In genomic region chr11:43011941-43012340, GRCm38 (mm10) we compare ENCODE assay signal across 26 mouse cellular contexts. TPM values are rescaled to one million over a fixed set of nuclear protein-coding genes. Genes with fewer than 3 reads are reported as not detected.
DNase-seq lines count a peak whose midpoint lies in the region; ATAC-seq and TF ChIP-seq lines count a peak whose summit lies in the region.
"Had no signal": no experiment of that assay in that cellular context is flagged by ENCODE, and none has a peak within 500 bp of the region (broad histone marks: within the 10 kb centered on the region; RNA-seq: fewer than 3 reads in every experiment).

No protein-coding gene starts in this region.

- no peaks in the 10 kb centered on the region for H3K4me1 ChIP-seq in hindbrain, embryonic 10.5 days (replicated peaks)
- H3K4me1 ChIP-seq in hindbrain, embryonic 11.5 days (replicated peaks; ENCODE audit: control insufficient read depth, insufficient read depth, low read length) = no peaks in the 10 kb centered on the region
- no peaks in the 10 kb centered on the region for H3K4me1 ChIP-seq in neural tube, embryonic 11.5 days (ENCODE audit: control insufficient read depth, insufficient read depth, low read length)
- no peaks in the 10 kb centered on the region for H3K4me1 ChIP-seq in hindbrain, embryonic 12.5 days
- H3K4me1 ChIP-seq in midbrain, postnatal 0 days (ENCODE audit: insufficient read depth, low read length) = no peaks in the 10 kb centered on the region
- H3K4me1 ChIP-seq: embryonic facial prominence, embryonic 12.5 days; kidney, embryonic 15.5 days; megakaryocyte, embryonic 14.5 days had no signal

- H3K27ac ChIP-seq in hindbrain, embryonic 10.5 days = 0 out of 2 replicates have a peak overlapping the region, but pooled peaks have one; percentile 35
- no peak overlapping the region for H3K27ac ChIP-seq in hindbrain, embryonic 11.5 days (ENCODE audit: low read depth, low read length)
- H3K27ac ChIP-seq in neural tube, embryonic 11.5 days (ENCODE audit: low read depth, low read length) = no peak overlapping the region
- H3K27ac ChIP-seq in hindbrain, embryonic 12.5 days = 0 out of 2 replicates have a peak overlapping the region, but pooled peaks have one; percentile 30
- 0 out of 2 replicates have a peak overlapping the region, but pooled peaks have one; percentile 32 for H3K27ac ChIP-seq in midbrain, postnatal 0 days (ENCODE audit: low read depth, low read length)
- H3K27ac ChIP-seq: embryonic facial prominence, embryonic 12.5 days; kidney, embryonic 15.5 days had no signal

- H3K9me3 ChIP-seq in hindbrain, embryonic 10.5 days = no peaks in the 10 kb centered on the region
- H3K9me3 ChIP-seq in hindbrain, embryonic 11.5 days (ENCODE audit: control insufficient read depth, low read length) = no peaks in the 10 kb centered on the region
- no peaks in the 10 kb centered on the region for H3K9me3 ChIP-seq in neural tube, embryonic 11.5 days (ENCODE audit: control insufficient read depth, low read length)
- H3K9me3 ChIP-seq in hindbrain, embryonic 12.5 days (replicated peaks) = no peaks in the 10 kb centered on the region
- H3K9me3 ChIP-seq in midbrain, postnatal 0 days (ENCODE audit: low read length) = no peaks in the 10 kb centered on the region
- H3K9me3 ChIP-seq: embryonic facial prominence, embryonic 12.5 days; kidney, embryonic 15.5 days had no signal

- no peaks in the 10 kb centered on the region for H3K27me3 ChIP-seq in hindbrain, embryonic 10.5 days (ENCODE audit: insufficient read depth, poor library complexity, severe bottlenecking)
- no peaks in the 10 kb centered on the region for H3K27me3 ChIP-seq in hindbrain, embryonic 11.5 days (ENCODE audit: control insufficient read depth, insufficient read depth, low read length)
- no peaks in the 10 kb centered on the region for H3K27me3 ChIP-seq in neural tube, embryonic 11.5 days (ENCODE audit: control insufficient read depth, insufficient read depth, low read length)
- H3K27me3 ChIP-seq in hindbrain, embryonic 12.5 days = no peaks in the 10 kb centered on the region
- no peaks in the 10 kb centered on the region for H3K27me3 ChIP-seq in midbrain, postnatal 0 days (ENCODE audit: insufficient read depth, low read length)
- H3K27me3 ChIP-seq: embryonic facial prominence, embryonic 12.5 days; kidney, embryonic 15.5 days; megakaryocyte, embryonic 14.5 days had no signal

- no peaks in the 10 kb centered on the region for H3K36me3 ChIP-seq in hindbrain, embryonic 10.5 days
- no peaks in the 10 kb centered on the region for H3K36me3 ChIP-seq in hindbrain, embryonic 11.5 days (ENCODE audit: control insufficient read depth, insufficient read depth, low read length)
- H3K36me3 ChIP-seq in neural tube, embryonic 11.5 days (ENCODE audit: control insufficient read depth, insufficient read depth, low read length) = no peaks in the 10 kb centered on the region
- no peaks in the 10 kb centered on the region for H3K36me3 ChIP-seq in hindbrain, embryonic 12.5 days
- H3K36me3 ChIP-seq in midbrain, postnatal 0 days (ENCODE audit: insufficient read depth, low read length) = no peaks in the 10 kb centered on the region
- H3K36me3 ChIP-seq: embryonic facial prominence, embryonic 12.5 days; kidney, embryonic 15.5 days had no signal

- no peak overlapping the region for H3K4me3 ChIP-seq in hindbrain, embryonic 10.5 days
- no peak overlapping the region for H3K4me3 ChIP-seq in hindbrain, embryonic 11.5 days (ENCODE audit: low read depth, low read length)
- H3K4me3 ChIP-seq in neural tube, embryonic 11.5 days (ENCODE audit: low read depth, low read length) = no peak overlapping the region
- H3K4me3 ChIP-seq in hindbrain, embryonic 12.5 days = no peak overlapping the region
- no peak overlapping the region for H3K4me3 ChIP-seq in midbrain, postnatal 0 days (ENCODE audit: low read depth, low read length)
- H3K4me3 ChIP-seq: embryonic facial prominence, embryonic 12.5 days; kidney, embryonic 15.5 days; megakaryocyte, embryonic 14.5 days; myocyte had no signal

- no peak overlapping the region for H3K4me2 ChIP-seq in hindbrain, embryonic 11.5 days (replicated peaks; ENCODE audit: low read depth, low read length)
- H3K4me2 ChIP-seq in neural tube, embryonic 11.5 days (ENCODE audit: low read depth) = no peak overlapping the region
- H3K4me2 ChIP-seq in hindbrain, embryonic 12.5 days (replicated peaks) = no peak overlapping the region
- no peak overlapping the region for H3K4me2 ChIP-seq in midbrain, postnatal 0 days (ENCODE audit: low read depth, low read length, poor library complexity, severe bottlenecking)
- H3K4me2 ChIP-seq: embryonic facial prominence, embryonic 12.5 days; kidney, embryonic 15.5 days; liver, embryonic 11.5 days had no signal

- no peak for DNase-seq in hindbrain, embryonic 10.5 days (ENCODE audit: low spot score)
- DNase-seq in hindbrain, embryonic 11.5 days (ENCODE audit: low spot score) = no peak
- DNase-seq in neural tube, embryonic 11.5 days (ENCODE audit: low spot score) = peak; percentile 11
- DNase-seq in neural tube, embryonic 10.5 days (ENCODE audit: extremely low spot score, low spot score) = no peak
- peak; percentile 22 for DNase-seq in midbrain, postnatal 0 days (ENCODE audit: low spot score)
- DNase-seq in left cerebral cortex, adult 8-10 months (ENCODE audit: low spot score in 2 of 2) = no peak
- DNase-seq: cerebellum, adult 9-11 months; gastrocnemius, postnatal 25 days; lung, adult 18-20 months; lung, postnatal 14 days had no signal

- WGBS in hindbrain, embryonic 10.5 days = 73% methylated on average over 2 of the region's 2 CpGs
- WGBS in hindbrain, embryonic 11.5 days = 81% methylated on average over 2 of the region's 2 CpGs
- 82% methylated on average over 2 of the region's 2 CpGs for WGBS in neural tube, embryonic 11.5 days
- WGBS in hindbrain, embryonic 12.5 days = 80% methylated on average over 2 of the region's 2 CpGs
- WGBS in midbrain, postnatal 0 days = 77% methylated on average over 2 of the region's 2 CpGs

- no peak for ATAC-seq in hindbrain, embryonic 11.5 days (ENCODE audit: low FRiP score)
- no peak for ATAC-seq in neural tube, embryonic 11.5 days (ENCODE audit: insufficient read depth, low FRiP score, low TSS enrichment)
- no peak for ATAC-seq in hindbrain, embryonic 12.5 days (ENCODE audit: low FRiP score)
- ATAC-seq in midbrain, postnatal 0 days (ENCODE audit: low FRiP score) = no peak
- ATAC-seq: intestine, postnatal 0 days had no signal

- TF ChIP-seq CTCF in midbrain, postnatal 0 days (IDR thresholded peaks at IDR 0.05) = no peak

- H3K9ac ChIP-seq in hindbrain, embryonic 11.5 days (ENCODE audit: low read depth, low read length) = no peak overlapping the region
- no peak overlapping the region for H3K9ac ChIP-seq in neural tube, embryonic 11.5 days (ENCODE audit: low read length)
- H3K9ac ChIP-seq in hindbrain, embryonic 12.5 days = no peak overlapping the region
- H3K9ac ChIP-seq in midbrain, postnatal 0 days (replicated peaks; ENCODE audit: low read length, poor library complexity, severe bottlenecking) = no peak overlapping the region
- H3K9ac ChIP-seq: embryonic facial prominence, embryonic 12.5 days; kidney, embryonic 15.5 days had no signal

RNA-seq across cellular contexts. Expression of gene Gm9972, which starts 23.6 kb away (rescaled TPM):
- polyA plus RNA-seq in hindbrain, embryonic 10.5 days (2016; fragmentation: Nextera tagmentation; extraction: Ambion mirVana) = 0.13 TPM in 1 of 2 replicates, not detected in the other
- not detected in 2 replicates for polyA plus RNA-seq in hindbrain, embryonic 11.5 days (2014; fragmentation: Nextera tagmentation; extraction: Ambion mirVana)
- not detected in 2 replicates for polyA plus RNA-seq in neural tube, embryonic 11.5 days (2014; fragmentation: Nextera tagmentation; extraction: Ambion mirVana)
- not detected in 2 replicates for polyA plus RNA-seq in hindbrain, embryonic 12.5 days (2016; fragmentation: Nextera tagmentation; extraction: Ambion mirVana)
- not detected in 2 replicates for total RNA-seq in midbrain, postnatal 0 days (2014; rRNA removed)
- polyA plus RNA-seq in midbrain, postnatal 0 days (2015; fragmentation: Nextera tagmentation; extraction: Ambion mirVana) = not detected in 2 replicates
- total RNA-seq in left cerebral cortex, adult 8-10 months (2022) = not detected
- total RNA-seq: adrenal gland, adult 18-20 months; gastrocnemius, postnatal 25 days; heart, adult 8-10 months; hematopoietic stem cell, adult 5-6 weeks; layer of hippocampus, adult 18-20 months had no signal
- polyA plus RNA-seq: C2C12; cortical plate, adult 2 months; heart, embryonic 16.5 days; intestine, postnatal 0 days; kidney, embryonic 15.5 days; limb, embryonic 11.5 days; liver, embryonic 11.5 days; myocyte; small intestine, adult 2 months had no signal

Comparison
In these comparisons a context has a peak if more than half of its experiments do, and no peak if none do; other contexts are left out.
1. DNase-seq: peak in neural tube, embryonic 11.5 days (single experiment) and midbrain, postnatal 0 days (single experiment); none in hindbrain, embryonic 10.5 days (single experiment), hindbrain, embryonic 11.5 days (single experiment), neural tube, embryonic 10.5 days (single experiment) and left cerebral cortex, adult 8-10 months (0 of 2).
2. H3K27ac ChIP-seq: peak in hindbrain, embryonic 10.5 days (single experiment), hindbrain, embryonic 12.5 days (single experiment) and midbrain, postnatal 0 days (single experiment); none in hindbrain, embryonic 11.5 days (single experiment) and neural tube, embryonic 11.5 days (single experiment).